Mouse (Mus musculus) MEL (cell line): ENCODE measurements at regions not wholly inside any gene's neighbourhood (a gene's known extent, or its start where the extent isn't known, plus 50 kb on each side); places are given as distances from the start of the nearest gene placed in this dataset.

Experiments used
- DNase-seq: peaks from one replicate; pipeline ENCODE4 v3.0.0; 2011; ENCODE audit warnings: low read depth, low spot score
- H3K27ac ChIP-seq: 2 replicates; pipeline ENCODE4 v1.5.1; 2012; ENCODE audit warnings: low read depth, mild to moderate bottlenecking, control low read depth, low read length, moderate library complexity; ENCODE audit not compliant: control insufficient read depth
- H3K27me3 ChIP-seq, 2 experiments: fragments of 150-350 bp in 1 of 2; sonication (generic) in 1 of 2; 2 replicates each; pipeline ENCODE4 v1.6.1; 2012; ENCODE audit warnings: low read length in 2 of 2, mild to moderate bottlenecking in 2 of 2, improper control_type of control experiment in 1 of 2, moderate library complexity in 1 of 2; ENCODE audit not compliant: insufficient read depth in 2 of 2, control insufficient read depth in 1 of 2
- H3K36me3 ChIP-seq, 2 experiments: 2 replicates each; pipeline ENCODE4 v1.6.1; 2012 to 2014; ENCODE audit warnings: low read length in 2 of 2, improper control_type of control experiment in 1 of 2, inconsistent platforms in 1 of 2, mild to moderate bottlenecking in 1 of 2; ENCODE audit not compliant: insufficient read depth in 2 of 2, control insufficient read depth in 1 of 2
- H3K4me1 ChIP-seq, 2 experiments: fragments of 150-350 bp in 1 of 2; sonication (generic) in 1 of 2; 2 replicates each; pipeline ENCODE4 v1.6.1; 2012; ENCODE audit warnings: low read length in 2 of 2, improper control_type of control experiment in 1 of 2, mild to moderate bottlenecking in 1 of 2; ENCODE audit not compliant: insufficient read depth in 2 of 2, control insufficient read depth in 1 of 2
- H3K4me3 ChIP-seq, 2 experiments: fragments of 150-350 bp in 1 of 2; sonication (generic) in 1 of 2; 2 replicates each; pipeline ENCODE4 v1.5.1; 2012; ENCODE audit warnings: low read depth in 2 of 2, low read length in 2 of 2, mild to moderate bottlenecking in 2 of 2, moderate library complexity in 2 of 2, control low read depth in 1 of 2, improper control_type of control experiment in 1 of 2; ENCODE audit not compliant: control insufficient read depth in 1 of 2, insufficient read depth in 1 of 2
- H3K79me2 ChIP-seq: 2 replicates; pipeline ENCODE4 v1.6.1; 2012; ENCODE audit warnings: mild to moderate bottlenecking, low read length, moderate library complexity; ENCODE audit not compliant: control insufficient read depth, poor library complexity, insufficient read depth
- H3K9ac ChIP-seq: 2 replicates; pipeline ENCODE4 v1.6.1; 2012; ENCODE audit warnings: low read depth, mild to moderate bottlenecking, control low read depth, low read length, moderate library complexity; ENCODE audit not compliant: control insufficient read depth, poor library complexity, severe bottlenecking
- H3K9me3 ChIP-seq: fragments of 150-350 bp; sonication (generic); replicated peaks from 2 replicates; pipeline ENCODE4 v1.6.1; 2012; ENCODE audit warnings: mild to moderate bottlenecking, low read length, improper control_type of control experiment, moderate library complexity; ENCODE audit not compliant: insufficient read depth
- BHLHE40 ChIP-seq: IDR thresholded peaks from 2 replicates; pipeline ENCODE4 v1.6.1; 2012; ENCODE audit warnings: low read depth, mild to moderate bottlenecking, inconsistent platforms, low read length, improper control_type of control experiment, borderline replicate concordance
- CHD1 ChIP-seq: IDR thresholded peaks from 2 replicates; pipeline ENCODE4 v1.6.1; 2012; ENCODE audit warnings: low read depth, mild to moderate bottlenecking, inconsistent platforms, low read length, improper control_type of control experiment
- CTCF ChIP-seq, 3 experiments: IDR thresholded peaks in 2 of 3; conservative IDR thresholded peaks in 1 of 3; 2 replicates each; pipeline ENCODE4 v1.5.1; 2011 to 2012; ENCODE audit warnings: low read length in 3 of 3, low read depth in 2 of 3, mild to moderate bottlenecking in 2 of 3, improper control_type of control experiment in 1 of 3, inconsistent platforms in 1 of 3, mixed read lengths in 1 of 3, moderate library complexity in 1 of 3; ENCODE audit not compliant: control insufficient read depth in 1 of 3, insufficient read depth in 1 of 3, poor library complexity in 1 of 3, severe bottlenecking in 1 of 3
- JUND ChIP-seq: IDR thresholded peaks from 2 replicates; pipeline ENCODE4 v1.6.1; 2011; ENCODE audit warnings: low read depth, mild to moderate bottlenecking, improper control_type of control experiment, low read length
- KAT2A ChIP-seq: conservative IDR thresholded peaks from 2 replicates; pipeline ENCODE4 v1.6.1; 2012; ENCODE audit warnings: low read depth, low read length, improper control_type of control experiment, inconsistent platforms
- MAFK ChIP-seq: IDR thresholded peaks from 2 replicates; pipeline ENCODE4 v1.6.1; 2011; ENCODE audit warnings: low read depth, mild to moderate bottlenecking, low read length, improper control_type of control experiment, borderline replicate concordance
- MAX ChIP-seq: IDR thresholded peaks from 2 replicates; pipeline ENCODE4 v1.6.1; 2011; ENCODE audit warnings: low read length, improper control_type of control experiment
- MXI1 ChIP-seq: IDR thresholded peaks from 2 replicates; pipeline ENCODE4 v1.6.1; 2011; ENCODE audit warnings: mild to moderate bottlenecking, low read depth, low read length, improper control_type of control experiment
- NRF1 ChIP-seq: IDR thresholded peaks from 2 replicates; pipeline ENCODE4 v1.6.1; 2014; ENCODE audit warnings: low read depth, mild to moderate bottlenecking, inconsistent platforms, low read length, improper control_type of control experiment, moderate library complexity; ENCODE audit not compliant: poor library complexity, insufficient read depth, severe bottlenecking
- POLR2AphosphoS2 ChIP-seq: IDR thresholded peaks from 2 replicates; pipeline ENCODE4 v1.6.1; 2011; ENCODE audit warnings: low read length, improper control_type of control experiment
- POLR2AphosphoS5 ChIP-seq: IDR thresholded peaks from 2 replicates; pipeline ENCODE4 v1.6.1; 2012; ENCODE audit warnings: low read depth, borderline replicate concordance, mild to moderate bottlenecking, inconsistent platforms, low read length, moderate library complexity, mixed read lengths
- RAD21 ChIP-seq: IDR thresholded peaks from 2 replicates; pipeline ENCODE4 v1.6.1; 2011; ENCODE audit warnings: mild to moderate bottlenecking, low read depth, low read length, improper control_type of control experiment
- SMC3 ChIP-seq: IDR thresholded peaks from 2 replicates; pipeline ENCODE4 v1.6.1; 2011; ENCODE audit warnings: low read depth, low read length, improper control_type of control experiment
- TBP ChIP-seq: IDR thresholded peaks from 2 replicates; pipeline ENCODE4 v1.8.0; 2011; ENCODE audit warnings: low read depth, low read length, improper control_type of control experiment
- UBTF ChIP-seq: IDR thresholded peaks from 2 replicates; pipeline ENCODE4 v1.6.1; 2012; ENCODE audit warnings: low read depth, mild to moderate bottlenecking, inconsistent platforms, low read length, improper control_type of control experiment, moderate library complexity, borderline replicate concordance; ENCODE audit not compliant: insufficient read depth
- USF1 ChIP-seq: IDR thresholded peaks from 2 replicates; pipeline ENCODE4 v1.6.1; 2014; ENCODE audit warnings: low read depth, mild to moderate bottlenecking, inconsistent platforms, low read length, improper control_type of control experiment, moderate library complexity
- ZC3H11A ChIP-seq: IDR thresholded peaks from 2 replicates; pipeline ENCODE4 v1.6.1; 2012; ENCODE audit warnings: low read depth, mild to moderate bottlenecking, inconsistent platforms, low read length, improper control_type of control experiment
- ZKSCAN1 ChIP-seq: IDR thresholded peaks from 2 replicates; pipeline ENCODE4 v1.6.1; 2012; ENCODE audit warnings: low read depth, mild to moderate bottlenecking, inconsistent platforms, low read length, improper control_type of control experiment, moderate library complexity
- ZNF384 ChIP-seq: IDR thresholded peaks from 2 replicates; pipeline ENCODE4 v1.6.1; 2012; ENCODE audit warnings: low read depth, mild to moderate bottlenecking, inconsistent platforms, low read length, improper control_type of control experiment

DNA sequence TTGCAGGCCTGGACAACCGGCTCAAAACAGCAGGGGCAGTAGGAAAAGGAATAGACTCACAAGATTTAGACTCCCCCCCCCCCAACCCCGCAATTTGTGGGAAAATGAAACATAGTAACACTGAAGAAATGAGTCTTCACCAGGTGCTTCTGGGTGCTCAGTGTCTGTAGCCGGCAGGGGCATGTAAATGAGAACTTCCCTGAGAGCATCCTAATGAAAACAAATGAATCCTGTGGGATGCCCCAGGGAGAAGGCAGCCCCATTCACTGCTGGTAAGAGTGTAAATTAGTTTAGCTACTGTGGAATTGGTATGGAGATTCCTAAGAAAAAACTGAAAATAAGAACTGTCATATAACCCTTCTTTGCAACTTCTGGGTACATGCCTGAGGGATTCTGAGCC is 377.8 kb upstream of the Trpc7 start:
- no peak overlapping the region for H3K9ac ChIP-seq
- H3K27ac ChIP-seq: no peak overlapping the region
- H3K79me2 ChIP-seq: no peaks in the 10 kb centered on the region
- H3K4me3 ChIP-seq: no peak overlapping the region
- no peaks in the 10 kb centered on the region for H3K36me3 ChIP-seq
- no peaks in the 10 kb centered on the region for H3K27me3 ChIP-seq
- no peak for DNase-seq
- no peaks in the 10 kb centered on the region for H3K9me3 ChIP-seq
- H3K4me1 ChIP-seq: no peaks in the 10 kb centered on the region
- TF ChIP-seq POLR2AphosphoS2: no peak
- TF ChIP-seq KAT2A: no peak
- no peak for TF ChIP-seq JUND
- no peak for TF ChIP-seq ZC3H11A
- TF ChIP-seq NRF1: no peak
- no peak for TF ChIP-seq MXI1
- no peak for TF ChIP-seq SMC3
- TF ChIP-seq CHD1: no peak
- TF ChIP-seq USF1: no peak
- no peak for TF ChIP-seq POLR2AphosphoS5
- TF ChIP-seq ZKSCAN1: no peak
- no peak for TF ChIP-seq TBP
- no peak for TF ChIP-seq MAX

DNA sequence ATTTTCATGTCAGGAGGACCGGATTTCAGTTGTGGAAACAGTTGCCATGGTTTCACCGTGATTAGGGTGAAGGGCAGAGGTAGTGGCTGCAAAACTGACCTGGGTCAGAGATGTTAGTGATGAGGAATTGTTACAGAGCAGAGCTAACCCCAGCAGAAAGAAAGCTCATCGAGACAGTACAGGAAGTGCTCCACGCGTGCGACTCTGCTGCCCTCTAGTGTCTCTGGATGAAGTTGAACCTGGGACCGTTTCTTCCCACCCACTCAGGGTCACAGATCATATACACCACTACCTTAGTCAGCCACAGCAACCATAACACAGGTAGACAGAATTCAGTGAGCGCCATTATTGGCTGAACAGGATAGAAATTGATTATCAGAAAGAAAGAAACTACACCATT is 373.8 kb upstream of the Trpc7 start:
- Histone ChIP-seq H3K9me3 (no peaks in the 10 kb centered on the region), H3K79me2 (no peaks in the 10 kb centered on the region), H3K36me3 (no peaks in the 10 kb centered on the region), H3K4me1 (no peaks in the 10 kb centered on the region), H3K9ac (no peak overlapping the region), H3K4me3 (no peak overlapping the region), H3K27ac (no peak overlapping the region), H3K27me3 (no peaks in the 10 kb centered on the region)
- DNase-seq: peak; percentile 8
- TF ChIP-seq BHLHE40: no peak
- TF ChIP-seq CTCF (IDR thresholded peaks at IDR 0.05 in 2 of 3, conservative IDR thresholded peaks at IDR 0.05 in 1 of 3; ENCODE audit: control insufficient read depth in 1 of 3, insufficient read depth in 1 of 3, low read depth in 2 of 3, low read length in 3 of 3, poor library complexity in 1 of 3, severe bottlenecking in 1 of 3): peak; percentile 18 to 54 (median 33); a peak in 4 of 6 replicates
- TF ChIP-seq RAD21: peak; percentile 31

DNA sequence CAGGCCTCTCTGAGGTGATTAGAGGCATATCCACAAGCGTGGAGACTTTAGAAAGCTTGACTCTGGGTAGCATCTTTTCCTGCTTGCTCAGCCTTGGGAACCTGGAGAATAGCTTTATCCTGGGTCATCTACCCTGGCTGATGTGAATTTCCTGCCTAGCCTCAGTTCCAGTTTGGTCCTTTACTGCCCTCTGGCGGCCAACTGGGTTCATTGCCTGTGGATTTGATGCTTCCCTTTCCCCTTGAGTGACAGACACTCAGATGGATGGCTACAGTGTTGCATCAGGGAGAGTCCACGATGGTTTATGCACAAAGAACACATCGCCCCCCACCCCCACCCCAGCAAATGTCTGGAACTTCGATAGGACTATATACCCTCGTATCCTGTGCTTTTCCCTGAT is 364.1 kb upstream of the Trpc7 start:
- H3K27ac ChIP-seq: no peak overlapping the region
- H3K9ac ChIP-seq: no peak overlapping the region
- H3K79me2 ChIP-seq: no peaks in the 10 kb centered on the region
- H3K27me3 ChIP-seq: no peaks in the 10 kb centered on the region
- no peaks in the 10 kb centered on the region for H3K9me3 ChIP-seq
- TF ChIP-seq SMC3: peak; percentile 56
- TF ChIP-seq ZKSCAN1: no peak
- peak; percentile 55 for TF ChIP-seq RAD21
- no peak for TF ChIP-seq MAFK
- peak; percentile 11; the same call in 1 of the 2 replicates for TF ChIP-seq ZC3H11A
- TF ChIP-seq ZNF384: no peak
- TF ChIP-seq UBTF: no peak
- peak; percentile 55 to 69 (median 67) for TF ChIP-seq CTCF (IDR thresholded peaks at IDR 0.05 in 2 of 3, conservative IDR thresholded peaks at IDR 0.05 in 1 of 3; ENCODE audit: control insufficient read depth in 1 of 3, insufficient read depth in 1 of 3, low read depth in 2 of 3, low read length in 3 of 3, poor library complexity in 1 of 3, severe bottlenecking in 1 of 3)
- TF ChIP-seq, all 39 proteins: peak for 4
- H3K4me3 ChIP-seq: no peak overlapping the region
- peak; percentile 30 for DNase-seq
- no peaks in the 10 kb centered on the region for H3K4me1 ChIP-seq
- no peaks in the 10 kb centered on the region for H3K36me3 ChIP-seq
